Mouse (Mus musculus) cerebellum, postnatal 4 days (tissue): ENCODE results near the gene Serpina5.
"Not testable (repeated sequence)": the region's sequence is repeated elsewhere in the genome, so short reads cannot be mapped to it uniquely, and the experiment has no call there.

Experiments
- DNase-seq, 2 experiments: peaks; one replicate each; pipeline ENCODE4 v3.0.0; 2022; ENCODE audit warnings: low spot score in 2 of 2, mixed read lengths in 1 of 2

The Serpina5 gene

GRCm38 (mm10) chr12:104100768-104101167, at the start of gene Serpina5:
Gene Serpina5, plus strand, starts transcription at chr12:104101113.
- no peak for DNase-seq

- DNase-seq, result no peak
These were observed 46.9 kb upstream of the Serpina5 start for GRCm38 (mm10) chr12:104053995-104054394.

- no peak for DNase-seq
These were observed 45.2 kb upstream of the Serpina5 start for GRCm38 (mm10) chr12:104055755-104056154.

- peak in 1 of 2 experiments; percentile 26 for DNase-seq
These were observed 43.9 kb upstream of the Serpina5 start for GRCm38 (mm10) chr12:104057050-104057449.

- no peak for DNase-seq
These were observed 43.4 kb upstream of the Serpina5 start for GRCm38 (mm10) chr12:104057531-104057930.

- no peak for DNase-seq
These were observed 40.8 kb upstream of the Serpina5 start for GRCm38 (mm10) chr12:104060126-104060525.

GRCm38 (mm10) chr12:104061862-104062261, 39.1 kb upstream of the Serpina5 start:
- no peak for DNase-seq

GRCm38 (mm10) chr12:104064532-104064931, 36.4 kb upstream of the Serpina5 start:
- no peak for DNase-seq

GRCm38 (mm10) chr12:104064996-104065395, 35.9 kb upstream of the Serpina5 start:
- no peak for DNase-seq

GRCm38 (mm10) chr12:104066241-104066640, 34.7 kb upstream of the Serpina5 start:
- DNase-seq, result peak; percentile 49 to 71

GRCm38 (mm10) chr12:104067549-104067948, 33.4 kb upstream of the Serpina5 start:
- DNase-seq, result peak in 1 of 2 experiments; percentile 57

GRCm38 (mm10) chr12:104069620-104070019, 31.3 kb upstream of the Serpina5 start:
- DNase-seq, result peak; percentile 60 to 84

GRCm38 (mm10) chr12:104071708-104072107, 29.2 kb upstream of the Serpina5 start:
- no peak for DNase-seq

GRCm38 (mm10) chr12:104072286-104072685, 28.6 kb upstream of the Serpina5 start:
- DNase-seq, result no peak

GRCm38 (mm10) chr12:104090119-104090518, 10.8 kb upstream of the Serpina5 start:
- no peak for DNase-seq

- no peak for DNase-seq
These were observed 9.6 kb upstream of the Serpina5 start for GRCm38 (mm10) chr12:104091303-104091702.

- DNase-seq, result no peak
These were observed 4.9 kb downstream of the Serpina5 start for GRCm38 (mm10) chr12:104105847-104106246.

GRCm38 (mm10) chr12:104106919-104107318, 6.0 kb downstream of the Serpina5 start:
- DNase-seq, result no peak

- DNase-seq, result no peak
These were observed 7.6 kb downstream of the Serpina5 start for GRCm38 (mm10) chr12:104108507-104108906.

- not testable (repeated sequence) for DNase-seq
These were observed 11.4 kb downstream of the Serpina5 start, which contains the start of gene Serpina3a for GRCm38 (mm10) chr12:104112333-104112732. Gene Serpina3a, plus strand, starts transcription at chr12:104112724.

- DNase-seq, result no peak
These were observed 14.1 kb downstream of the Serpina5 start for GRCm38 (mm10) chr12:104114921-104115579.

- DNase-seq, result no peak
These were observed 22.2 kb downstream of the Serpina5 start for GRCm38 (mm10) chr12:104123097-104123496.

GRCm38 (mm10) chr12:104123996-104124395, 23.1 kb downstream of the Serpina5 start:
- no peak for DNase-seq
